Mouse (Mus musculus) MEL (cell line): ENCODE results near the gene Htr2b. TPM values are rescaled to one million over a fixed set of nuclear protein-coding genes. Genes with fewer than 3 reads are reported as not detected.

ENCODE experiments used
- DNase-seq: peaks from one replicate; pipeline ENCODE4 v3.0.0; 2011; ENCODE audit warnings: low read depth, low spot score
- H3K27ac ChIP-seq: 2 replicates; pipeline ENCODE4 v1.5.1; 2012; ENCODE audit warnings: low read depth, mild to moderate bottlenecking, control low read depth, low read length, moderate library complexity; ENCODE audit not compliant: control insufficient read depth
- H3K27me3 ChIP-seq, 2 experiments: fragments of 150-350 bp in 1 of 2; sonication (generic) in 1 of 2; 2 replicates each; pipeline ENCODE4 v1.6.1; 2012; ENCODE audit warnings: low read length in 2 of 2, mild to moderate bottlenecking in 2 of 2, improper control_type of control experiment in 1 of 2, moderate library complexity in 1 of 2; ENCODE audit not compliant: insufficient read depth in 2 of 2, control insufficient read depth in 1 of 2
- H3K36me3 ChIP-seq, 2 experiments: 2 replicates each; pipeline ENCODE4 v1.6.1; 2012 to 2014; ENCODE audit warnings: low read length in 2 of 2, improper control_type of control experiment in 1 of 2, inconsistent platforms in 1 of 2, mild to moderate bottlenecking in 1 of 2; ENCODE audit not compliant: insufficient read depth in 2 of 2, control insufficient read depth in 1 of 2
- H3K4me1 ChIP-seq, 2 experiments: fragments of 150-350 bp in 1 of 2; sonication (generic) in 1 of 2; 2 replicates each; pipeline ENCODE4 v1.6.1; 2012; ENCODE audit warnings: low read length in 2 of 2, improper control_type of control experiment in 1 of 2, mild to moderate bottlenecking in 1 of 2; ENCODE audit not compliant: insufficient read depth in 2 of 2, control insufficient read depth in 1 of 2
- H3K4me3 ChIP-seq, 2 experiments: fragments of 150-350 bp in 1 of 2; sonication (generic) in 1 of 2; 2 replicates each; pipeline ENCODE4 v1.5.1; 2012; ENCODE audit warnings: low read depth in 2 of 2, low read length in 2 of 2, mild to moderate bottlenecking in 2 of 2, moderate library complexity in 2 of 2, control low read depth in 1 of 2, improper control_type of control experiment in 1 of 2; ENCODE audit not compliant: control insufficient read depth in 1 of 2, insufficient read depth in 1 of 2
- H3K79me2 ChIP-seq: 2 replicates; pipeline ENCODE4 v1.6.1; 2012; ENCODE audit warnings: mild to moderate bottlenecking, low read length, moderate library complexity; ENCODE audit not compliant: control insufficient read depth, poor library complexity, insufficient read depth
- H3K9ac ChIP-seq: 2 replicates; pipeline ENCODE4 v1.6.1; 2012; ENCODE audit warnings: low read depth, mild to moderate bottlenecking, control low read depth, low read length, moderate library complexity; ENCODE audit not compliant: control insufficient read depth, poor library complexity, severe bottlenecking
- H3K9me3 ChIP-seq: fragments of 150-350 bp; sonication (generic); replicated peaks from 2 replicates; pipeline ENCODE4 v1.6.1; 2012; ENCODE audit warnings: mild to moderate bottlenecking, low read length, improper control_type of control experiment, moderate library complexity; ENCODE audit not compliant: insufficient read depth
- E2F4 ChIP-seq: IDR thresholded peaks from 2 replicates; pipeline ENCODE4 v1.6.1; 2011; ENCODE audit warnings: low read depth, low read length, improper control_type of control experiment, borderline replicate concordance
- ELF1 ChIP-seq: IDR thresholded peaks from 2 replicates; pipeline ENCODE4 v1.6.1; 2014; ENCODE audit warnings: low read depth, mild to moderate bottlenecking, inconsistent platforms, low read length, improper control_type of control experiment, moderate library complexity
- EP300 ChIP-seq, 2 experiments: IDR thresholded peaks; 2 replicates each; pipeline ENCODE4 v1.6.1; 2011; ENCODE audit warnings: improper control_type of control experiment in 2 of 2, low read length in 2 of 2, low read depth in 1 of 2, mild to moderate bottlenecking in 1 of 2
- GABPA ChIP-seq: IDR thresholded peaks from 2 replicates; pipeline ENCODE4 v1.6.1; 2012; ENCODE audit warnings: low read depth, mild to moderate bottlenecking, inconsistent platforms, low read length, improper control_type of control experiment, moderate library complexity
- GATA1 ChIP-seq: IDR thresholded peaks from 2 replicates; pipeline ENCODE4 v1.6.1; 2011; ENCODE audit warnings: low read depth, low read length, improper control_type of control experiment
- HCFC1 ChIP-seq: IDR thresholded peaks from 2 replicates; pipeline ENCODE4 v1.6.1; 2012; ENCODE audit warnings: low read depth, mild to moderate bottlenecking, inconsistent platforms, low read length, improper control_type of control experiment, moderate library complexity
- KAT2A ChIP-seq: conservative IDR thresholded peaks from 2 replicates; pipeline ENCODE4 v1.6.1; 2012; ENCODE audit warnings: low read depth, low read length, improper control_type of control experiment, inconsistent platforms
- MAFK ChIP-seq: IDR thresholded peaks from 2 replicates; pipeline ENCODE4 v1.6.1; 2011; ENCODE audit warnings: low read depth, mild to moderate bottlenecking, low read length, improper control_type of control experiment, borderline replicate concordance
- MAX ChIP-seq: IDR thresholded peaks from 2 replicates; pipeline ENCODE4 v1.6.1; 2011; ENCODE audit warnings: low read length, improper control_type of control experiment
- MAZ ChIP-seq: IDR thresholded peaks from 2 replicates; pipeline ENCODE4 v1.6.1; 2012; ENCODE audit warnings: low read depth, mild to moderate bottlenecking, inconsistent platforms, low read length, improper control_type of control experiment
- MEF2A ChIP-seq: IDR thresholded peaks from 2 replicates; pipeline ENCODE4 v1.6.1; 2014; ENCODE audit warnings: low read depth, mild to moderate bottlenecking, inconsistent platforms, low read length, improper control_type of control experiment; ENCODE audit not compliant: poor library complexity, insufficient replicate concordance, severe bottlenecking; ENCODE audit errors: extremely low read depth
- MYB ChIP-seq: IDR thresholded peaks from 2 replicates; pipeline ENCODE4 v1.6.1; 2011; ENCODE audit warnings: mild to moderate bottlenecking, low read depth, low read length, improper control_type of control experiment
- MYC ChIP-seq: IDR thresholded peaks from 2 replicates; pipeline ENCODE4 v1.6.1; 2011; ENCODE audit warnings: low read depth, mild to moderate bottlenecking, low read length, improper control_type of control experiment, moderate library complexity
- NELFE ChIP-seq: IDR thresholded peaks from 2 replicates; pipeline ENCODE4 v1.6.1; 2011; ENCODE audit warnings: low read depth, low read length, improper control_type of control experiment
- NRF1 ChIP-seq: IDR thresholded peaks from 2 replicates; pipeline ENCODE4 v1.6.1; 2014; ENCODE audit warnings: low read depth, mild to moderate bottlenecking, inconsistent platforms, low read length, improper control_type of control experiment, moderate library complexity; ENCODE audit not compliant: poor library complexity, insufficient read depth, severe bottlenecking
- POLR2A ChIP-seq, 2 experiments: IDR thresholded peaks; 2 replicates each; pipeline ENCODE4 v1.6.1; 2011 to 2012; ENCODE audit warnings: low read length in 2 of 2, mild to moderate bottlenecking in 2 of 2, control low read depth in 1 of 2, improper control_type of control experiment in 1 of 2, low read depth in 1 of 2, moderate library complexity in 1 of 2; ENCODE audit not compliant: control insufficient read depth in 1 of 2, insufficient read depth in 1 of 2, poor library complexity in 1 of 2
- POLR2AphosphoS2 ChIP-seq: IDR thresholded peaks from 2 replicates; pipeline ENCODE4 v1.6.1; 2011; ENCODE audit warnings: low read length, improper control_type of control experiment
- POLR2AphosphoS5 ChIP-seq: IDR thresholded peaks from 2 replicates; pipeline ENCODE4 v1.6.1; 2012; ENCODE audit warnings: low read depth, borderline replicate concordance, mild to moderate bottlenecking, inconsistent platforms, low read length, moderate library complexity, mixed read lengths
- RAD21 ChIP-seq: IDR thresholded peaks from 2 replicates; pipeline ENCODE4 v1.6.1; 2011; ENCODE audit warnings: mild to moderate bottlenecking, low read depth, low read length, improper control_type of control experiment
- RCOR1 ChIP-seq: IDR thresholded peaks from 2 replicates; pipeline ENCODE4 v1.6.1; 2012; ENCODE audit warnings: low read depth, mild to moderate bottlenecking, inconsistent platforms, low read length, improper control_type of control experiment
- SIN3A ChIP-seq: IDR thresholded peaks from 2 replicates; pipeline ENCODE4 v1.6.1; 2012; ENCODE audit warnings: low read length, improper control_type of control experiment, inconsistent platforms
- SMC3 ChIP-seq: IDR thresholded peaks from 2 replicates; pipeline ENCODE4 v1.6.1; 2011; ENCODE audit warnings: low read depth, low read length, improper control_type of control experiment
- TAL1 ChIP-seq: IDR thresholded peaks from 2 replicates; pipeline ENCODE4 v1.6.1; 2012; ENCODE audit warnings: mild to moderate bottlenecking, inconsistent platforms, low read length, moderate library complexity, mixed read lengths
- TCF12 ChIP-seq: IDR thresholded peaks from 2 replicates; pipeline ENCODE4 v1.6.1; 2014; ENCODE audit warnings: low read depth, mild to moderate bottlenecking, inconsistent platforms, low read length, improper control_type of control experiment, moderate library complexity
- UBTF ChIP-seq: IDR thresholded peaks from 2 replicates; pipeline ENCODE4 v1.6.1; 2012; ENCODE audit warnings: low read depth, mild to moderate bottlenecking, inconsistent platforms, low read length, improper control_type of control experiment, moderate library complexity, borderline replicate concordance; ENCODE audit not compliant: insufficient read depth
- USF1 ChIP-seq: IDR thresholded peaks from 2 replicates; pipeline ENCODE4 v1.6.1; 2014; ENCODE audit warnings: low read depth, mild to moderate bottlenecking, inconsistent platforms, low read length, improper control_type of control experiment, moderate library complexity
- USF2 ChIP-seq, 2 experiments: IDR thresholded peaks; 2 replicates each; pipeline ENCODE4 v1.6.1; 2011 to 2012; ENCODE audit warnings: improper control_type of control experiment in 2 of 2, low read length in 2 of 2, borderline replicate concordance in 1 of 2, inconsistent platforms in 1 of 2, low read depth in 1 of 2, mild to moderate bottlenecking in 1 of 2; ENCODE audit not compliant: insufficient read depth in 1 of 2
- ZC3H11A ChIP-seq: IDR thresholded peaks from 2 replicates; pipeline ENCODE4 v1.6.1; 2012; ENCODE audit warnings: low read depth, mild to moderate bottlenecking, inconsistent platforms, low read length, improper control_type of control experiment
- ZMIZ1 ChIP-seq: IDR thresholded peaks from 2 replicates; pipeline ENCODE4 v1.6.1; 2012; ENCODE audit warnings: low read depth, mild to moderate bottlenecking, inconsistent platforms, low read length, improper control_type of control experiment, moderate library complexity
- ZNF384 ChIP-seq: IDR thresholded peaks from 2 replicates; pipeline ENCODE4 v1.6.1; 2012; ENCODE audit warnings: low read depth, mild to moderate bottlenecking, inconsistent platforms, low read length, improper control_type of control experiment
- polyA plus RNA-seq, 2 experiments: library from polyadenylated mRNA; stranded (reverse) in 1 of 2; unstranded in 1 of 2; fragments of >175 nt in 1 of 2; fragments of >200 nt in 1 of 2; gene quantifications; 2 replicates each; pipeline versions ENCODE4 v1.2.1 to v1.2.4; 2012; ENCODE audit warnings: low replicate concordance in 2 of 2, low read depth in 1 of 2; ENCODE audit not compliant: insufficient read length in 2 of 2, insufficient read depth in 1 of 2, missing spikeins in 1 of 2
- total RNA-seq: library from RNA; depleted of rRNA; stranded (reverse); fragments of 300-350 nt; gene quantifications from 2 replicates; pipeline ENCODE4 v1.2.3, GENCODE M21; 2012

The Htr2b gene
- total and polyA plus RNA-seq, 3 experiments, result 0.15 to 0.22 TPM; not detected in 1

GRCm38 (mm10) chr1:86126036-86126435 lies 14.3 kb upstream of the Htr2b start:
- Histone ChIP-seq H3K27ac (no peak overlapping the region), H3K9ac (no peak overlapping the region), H3K4me3 (no peak overlapping the region), H3K27me3 (no peaks in the 10 kb centered on the region), H3K9me3 (no peaks in the 10 kb centered on the region), H3K79me2 (no peaks in the 10 kb centered on the region), H3K4me1 (no peaks in the 10 kb centered on the region), H3K36me3 (peaks cover 0 to 49% of the 10 kb centered on the region in 2 experiments; a peak in 2 of 4 replicates)
- DNase-seq, result no peak
- TF ChIP-seq UBTF, result no peak
- TF ChIP-seq TAL1, result no peak
- TF ChIP-seq NRF1, result no peak
- TF ChIP-seq NELFE, result no peak
- TF ChIP-seq MAFK, result no peak
- TF ChIP-seq RCOR1, result no peak
- no peak for TF ChIP-seq MYC
- no peak for TF ChIP-seq ZMIZ1
- no peak for TF ChIP-seq USF2 (IDR thresholded peaks at IDR 0.05; ENCODE audit: borderline replicate concordance in 1 of 2, insufficient read depth in 1 of 2, low read depth in 1 of 2, low read length in 2 of 2)
- no peak for TF ChIP-seq EP300 (IDR thresholded peaks at IDR 0.05; ENCODE audit: low read depth in 1 of 2, low read length in 2 of 2)
- TF ChIP-seq MEF2A, result no peak
- TF ChIP-seq RAD21, result no peak
- TF ChIP-seq E2F4, result no peak
- no peak for TF ChIP-seq GABPA
- TF ChIP-seq POLR2A (IDR thresholded peaks at IDR 0.05; ENCODE audit: control insufficient read depth in 1 of 2, insufficient read depth in 1 of 2, low read depth in 1 of 2, low read length in 2 of 2, poor library complexity in 1 of 2), result no peak
- TF ChIP-seq USF1, result no peak
- no peak for TF ChIP-seq TCF12
- TF ChIP-seq KAT2A, result no peak
- no peak for TF ChIP-seq POLR2AphosphoS2
- no peak for TF ChIP-seq MYB

DNA sequence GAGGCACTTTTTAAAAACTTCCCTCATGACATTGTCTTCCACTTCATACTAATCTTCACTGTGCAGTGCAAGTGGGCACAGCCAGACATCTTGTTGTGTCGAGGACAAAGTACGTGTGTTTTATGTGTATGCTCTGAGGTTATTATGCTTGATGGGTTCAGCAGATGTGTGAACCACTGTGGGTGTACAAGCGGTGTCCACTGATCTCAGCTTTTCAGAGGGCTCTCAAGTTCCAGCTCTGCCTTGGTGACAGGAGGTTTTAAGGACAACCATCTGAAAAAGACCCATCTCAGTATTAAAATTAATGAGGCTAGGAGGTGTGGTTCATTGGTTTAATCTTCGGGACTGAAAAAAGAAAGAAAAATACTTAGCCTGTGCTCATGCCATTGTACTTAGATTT lies 7.8 kb upstream of the Htr2b start:
- H3K9ac ChIP-seq, result no peak overlapping the region
- no peak for DNase-seq
- no peak overlapping the region for H3K27ac ChIP-seq
- no peaks in the 10 kb centered on the region for H3K4me1 ChIP-seq
- no peaks in the 10 kb centered on the region for H3K79me2 ChIP-seq
- H3K9me3 ChIP-seq, result no peaks in the 10 kb centered on the region
- no peak overlapping the region for H3K4me3 ChIP-seq
- no peaks in the 10 kb centered on the region for H3K27me3 ChIP-seq
- peaks cover 0 to 56% of the 10 kb centered on the region in 2 experiments; a peak in 2 of 4 replicates for H3K36me3 ChIP-seq
- TF ChIP-seq UBTF (no peak), TAL1 (no peak), MEF2A (no peak), MYB (no peak), POLR2AphosphoS5 (no peak), SIN3A (no peak), SMC3 (no peak), POLR2A (IDR thresholded peaks at IDR 0.05; ENCODE audit: control insufficient read depth in 1 of 2, insufficient read depth in 1 of 2, low read depth in 1 of 2, low read length in 2 of 2, poor library complexity in 1 of 2) (no peak), GATA1 (no peak), ELF1 (no peak), MAFK (no peak), USF1 (no peak), ZNF384 (no peak), MAZ (no peak), ZC3H11A (no peak), MAX (no peak), POLR2AphosphoS2 (no peak), HCFC1 (no peak), USF2 (IDR thresholded peaks at IDR 0.05; ENCODE audit: borderline replicate concordance in 1 of 2, insufficient read depth in 1 of 2, low read depth in 1 of 2, low read length in 2 of 2) (no peak)
